7 mouse cellular contexts compared by ENCODE assay signal in genomic region chr3:95135433-95136052, GRCm38 (mm10). TPM values are rescaled to one million over a fixed set of nuclear protein-coding genes. Genes with fewer than 3 reads are reported as not detected.
A peak's percentile ranks its signal among the peaks of the same experiment; 100 is the strongest.
DNase-seq lines count a peak whose midpoint lies in the region; ATAC-seq and TF ChIP-seq lines count a peak whose summit lies in the region.

No protein-coding gene starts in this region.

- no peak for DNase-seq in testis, postnatal 14 days (ENCODE audit: low spot score)
- DNase-seq in lung, postnatal 36 days = peak; percentile 38
- DNase-seq in thymus, postnatal 14 days = peak; percentile 23
- no peak for DNase-seq in layer of hippocampus, adult 9-11 months
- DNase-seq in urinary bladder, postnatal 14 days (ENCODE audit: low spot score) = no peak

- H3K4me3 ChIP-seq in testis, adult 2 months (ENCODE audit: control insufficient read depth, low read depth, low read length) = no peak overlapping the region

- no peak for TF ChIP-seq CTCF in testis, adult 2 months (IDR thresholded peaks at IDR 0.05; ENCODE audit: control insufficient read depth, insufficient read depth, insufficient replicate concordance, low read depth, low read length)

- no peaks in the 10 kb centered on the region; the same call in 1 of the 2 replicates for H3K36me3 ChIP-seq in testis, adult 2 months (ENCODE audit: control insufficient read depth, insufficient read depth, low read length)

- peaks cover 20% of the 10 kb centered on the region for H3K4me1 ChIP-seq in testis, adult 2 months (ENCODE audit: control insufficient read depth, insufficient read depth, low read length)

- TF ChIP-seq POLR2A in testis, adult 2 months (IDR thresholded peaks at IDR 0.05; ENCODE audit: control insufficient read depth, low read depth, low read length) = no peak

- H3K27me3 ChIP-seq in testis, adult 2 months (ENCODE audit: control insufficient read depth, insufficient read depth, low read length) = no peaks in the 10 kb centered on the region

- H3K27ac ChIP-seq in testis, adult 2 months (ENCODE audit: control insufficient read depth, insufficient read depth, low read depth, low read length) = peak overlapping the region; percentile 63; the same call in 1 of the 2 replicates

- peak; percentile 45 for ATAC-seq in granulocyte monocyte progenitor cell, adult 5-6 weeks (replicated peaks; ENCODE audit: poor library complexity, severe bottlenecking)

RNA-seq across cellular contexts. Expression of gene Lysmd1, which starts 1.7 kb away (rescaled TPM):
- polyA plus RNA-seq in testis, adult 2 months (2012; rRNA removed) = 7.5 and 7.9 TPM in 2 replicates
- 3.1 and 4.3 TPM in 2 replicates for total RNA-seq in granulocyte monocyte progenitor cell, adult 5-6 weeks (2014; fragmentation: Nextera tagmentation)
- total RNA-seq in granulocyte monocyte progenitor cell, adult 5-6 weeks (2017) = 2.7 and 4.4 TPM in 2 replicates

RNA-seq across cellular contexts. Expression of gene Scnm1, which starts 1.7 kb away (rescaled TPM):
- 41.4 and 43.3 TPM in 2 replicates for polyA plus RNA-seq in testis, adult 2 months (2012; rRNA removed)
- 41.2 and 82.8 TPM in 2 replicates for total RNA-seq in granulocyte monocyte progenitor cell, adult 5-6 weeks (2014; fragmentation: Nextera tagmentation)
- total RNA-seq in granulocyte monocyte progenitor cell, adult 5-6 weeks (2017) = 53.1 and 64.1 TPM in 2 replicates

RNA-seq across cellular contexts. Expression of gene Tnfaip8l2, which starts 6.6 kb away (rescaled TPM):
- polyA plus RNA-seq in testis, adult 2 months (2012; rRNA removed) = 0.81 and 0.82 TPM in 2 replicates
- total RNA-seq in granulocyte monocyte progenitor cell, adult 5-6 weeks (2014; fragmentation: Nextera tagmentation) = 30.5 and 40.2 TPM in 2 replicates
- total RNA-seq in granulocyte monocyte progenitor cell, adult 5-6 weeks (2017) = 21.0 and 24.3 TPM in 2 replicates

RNA-seq across cellular contexts. Expression of gene Tmod4, which starts 11.3 kb away (rescaled TPM):
- polyA plus RNA-seq in testis, adult 2 months (2012; rRNA removed) = 8.6 and 10.4 TPM in 2 replicates
- total RNA-seq in granulocyte monocyte progenitor cell, adult 5-6 weeks (2014; fragmentation: Nextera tagmentation) = 9.4 and 13.9 TPM in 2 replicates
- not detected in 2 replicates for total RNA-seq in granulocyte monocyte progenitor cell, adult 5-6 weeks (2017)

RNA-seq across cellular contexts. Expression of gene Sema6c, which starts 24.7 kb away (rescaled TPM):
- 31.3 and 38.5 TPM in 2 replicates for polyA plus RNA-seq in testis, adult 2 months (2012; rRNA removed)
- total RNA-seq in granulocyte monocyte progenitor cell, adult 5-6 weeks (2014; fragmentation: Nextera tagmentation) = not detected in 2 replicates
- not detected in 2 replicates for total RNA-seq in granulocyte monocyte progenitor cell, adult 5-6 weeks (2017)

Comparison
In these comparisons a context has a peak if more than half of its experiments do, and no peak if none do; other contexts are left out.
1. DNase-seq: peak in lung, postnatal 36 days (single experiment) and thymus, postnatal 14 days (single experiment); none in testis, postnatal 14 days (single experiment), layer of hippocampus, adult 9-11 months (single experiment) and urinary bladder, postnatal 14 days (single experiment).